Mouse (Mus musculus): Measurements from ENCODE around the gene Fgf9. TPM values are rescaled to one million over a fixed set of nuclear protein-coding genes. Genes with fewer than 3 reads are reported as not detected.

Fgf9 gene
- polyA plus RNA-seq, 1 experiment from 2014 or later = 9.0 TPM

DNA sequence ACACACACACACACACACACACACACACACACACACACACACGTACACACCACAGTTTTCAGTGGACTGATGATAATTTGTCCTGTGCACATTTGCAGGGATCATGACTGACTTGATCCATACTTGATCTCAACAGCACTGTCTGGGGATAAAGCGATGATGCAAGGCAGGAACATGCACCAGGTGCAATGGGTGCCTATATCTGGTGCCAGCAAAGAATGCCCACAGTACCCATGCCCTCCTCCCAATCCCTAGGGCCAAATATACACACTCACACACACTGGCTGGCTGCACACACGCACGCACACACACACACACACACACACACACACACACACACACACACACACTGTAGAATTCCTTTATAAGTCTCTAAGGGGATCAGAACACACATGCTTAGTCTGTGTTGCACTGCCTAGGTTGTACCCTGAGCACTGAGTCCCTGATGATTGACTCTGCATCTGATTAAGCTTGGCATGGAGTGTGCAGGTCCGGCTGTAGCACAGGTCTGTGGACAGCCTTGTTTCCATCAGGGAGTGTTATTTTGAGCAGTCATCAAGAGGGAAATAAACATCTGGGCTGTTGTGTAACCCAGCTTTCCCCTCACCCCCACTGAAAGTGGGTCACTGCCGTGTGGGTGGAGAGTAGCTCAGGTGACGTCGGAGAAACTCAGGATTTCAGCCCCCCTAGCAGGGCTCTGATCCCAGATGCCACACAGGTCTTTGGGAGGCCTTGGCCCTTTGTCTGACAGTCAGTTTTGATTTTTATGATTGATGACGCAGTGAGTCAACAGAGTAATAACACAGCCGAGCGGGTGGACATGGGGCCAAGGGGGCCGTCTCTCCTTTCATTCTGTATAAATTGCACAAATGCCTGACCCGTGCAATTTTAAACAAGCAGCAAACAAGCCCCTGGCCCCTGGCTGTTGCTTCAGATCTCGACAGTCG is 83.4 kb downstream of the Fgf9 start:
- 41% methylated on average over 15 of the region's 15 CpGs for WGBS
- ATAC-seq (ENCODE audit: low FRiP score, low TSS enrichment) = 0 out of 2 replicates have a peak, but pooled peaks have one; percentile 44
- peak overlapping the region; percentile 8; the same call in 1 of the 2 replicates for H3K4me2 ChIP-seq (replicated peaks; ENCODE audit: low read depth, low read length)

DNA sequence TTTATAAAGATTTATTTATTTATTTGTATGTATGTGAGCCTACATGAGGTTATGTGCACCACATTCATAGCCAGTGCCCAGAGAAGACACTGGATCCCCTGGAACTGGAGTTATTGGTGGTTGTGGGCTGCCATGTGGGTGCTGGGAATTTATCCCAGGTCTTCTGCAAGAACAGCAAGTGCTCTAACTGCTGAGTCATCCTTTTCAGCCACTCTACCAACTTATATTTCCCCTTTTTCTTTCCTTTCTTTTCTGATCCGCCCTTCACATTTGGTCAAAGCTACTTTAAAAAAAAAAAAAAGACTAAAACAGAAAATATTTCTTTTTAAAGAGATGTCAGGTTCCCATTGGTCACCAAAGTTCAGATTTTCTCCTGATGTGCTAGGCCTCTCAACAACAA is 90.3 kb downstream of the Fgf9 start:
- no peaks in the 10 kb centered on the region for H3K27me3 ChIP-seq (ENCODE audit: insufficient read depth, low read length)
- H3K4me1 ChIP-seq (ENCODE audit: insufficient read depth, low read length) = no peaks in the 10 kb centered on the region
- H3K9me3 ChIP-seq (ENCODE audit: low read length) = no peaks in the 10 kb centered on the region
- H3K27ac ChIP-seq (ENCODE audit: low read length) = no peak overlapping the region
- no peak for ATAC-seq (ENCODE audit: low FRiP score, low TSS enrichment)
- H3K4me3 ChIP-seq (ENCODE audit: low read length) = no peak overlapping the region
- 82% methylated on average over 1 of the region's 1 CpGs for WGBS
- no peak overlapping the region for H3K4me2 ChIP-seq (replicated peaks; ENCODE audit: low read depth, low read length)
- H3K36me3 ChIP-seq (ENCODE audit: insufficient read depth, low read length) = no peaks in the 10 kb centered on the region
- no peak overlapping the region for H3K9ac ChIP-seq (replicated peaks; ENCODE audit: low read length)

More for the DNA sequence above, 83.4 kb downstream of the Fgf9 start:
- Histone ChIP-seq H3K9ac (replicated peaks; ENCODE audit: low read length) (no peak overlapping the region), H3K27ac (ENCODE audit: low read length) (no peak overlapping the region), H3K27me3 (ENCODE audit: insufficient read depth, low read length) (no peaks in the 10 kb centered on the region), H3K4me1 (ENCODE audit: insufficient read depth, low read length) (peaks cover 8% of the 10 kb centered on the region), H3K4me3 (ENCODE audit: low read length) (no peak overlapping the region), H3K36me3 (ENCODE audit: insufficient read depth, low read length) (no peaks in the 10 kb centered on the region), H3K9me3 (ENCODE audit: low read length) (no peaks in the 10 kb centered on the region)

Other genes with a start within 250 kb of the Fgf9 start
- gene Ska3, start 244.4 kb upstream of the Fgf9 start, polyA plus RNA-seq (2015; fragmentation: Nextera tagmentation; extraction: Ambion mirVana) = 40.5 and 42.1 TPM in 2 replicates
- gene Mrpl57, start 244.3 kb upstream of the Fgf9 start, polyA plus RNA-seq (2015; fragmentation: Nextera tagmentation; extraction: Ambion mirVana) = 160 and 161 TPM in 2 replicates
- 64.9 and 67.9 TPM in 2 replicates for gene Zdhhc20, start 180.3 kb upstream of the Fgf9 start, polyA plus RNA-seq (2015; fragmentation: Nextera tagmentation; extraction: Ambion mirVana)
- 86.2 and 92.1 TPM in 2 replicates for gene Micu2, start 71.3 kb upstream of the Fgf9 start, polyA plus RNA-seq (2015; fragmentation: Nextera tagmentation; extraction: Ambion mirVana)